Mouse (Mus musculus): ENCODE results near the gene Hebp2. TPM values are rescaled to one million over a fixed set of nuclear protein-coding genes. Genes with fewer than 3 reads are reported as not detected.
A peak's percentile ranks its signal among the peaks of the same experiment; 100 is the strongest.
"Not testable (repeated sequence)": the region's sequence is repeated elsewhere in the genome, so short reads cannot be mapped to it uniquely, and the experiment has no call there.

Hebp2 gene
- 16.5 and 18.8 TPM in 2 replicates for polyA plus RNA-seq (2014; fragmentation: Nextera tagmentation; extraction: Ambion mirVana)

DNA sequence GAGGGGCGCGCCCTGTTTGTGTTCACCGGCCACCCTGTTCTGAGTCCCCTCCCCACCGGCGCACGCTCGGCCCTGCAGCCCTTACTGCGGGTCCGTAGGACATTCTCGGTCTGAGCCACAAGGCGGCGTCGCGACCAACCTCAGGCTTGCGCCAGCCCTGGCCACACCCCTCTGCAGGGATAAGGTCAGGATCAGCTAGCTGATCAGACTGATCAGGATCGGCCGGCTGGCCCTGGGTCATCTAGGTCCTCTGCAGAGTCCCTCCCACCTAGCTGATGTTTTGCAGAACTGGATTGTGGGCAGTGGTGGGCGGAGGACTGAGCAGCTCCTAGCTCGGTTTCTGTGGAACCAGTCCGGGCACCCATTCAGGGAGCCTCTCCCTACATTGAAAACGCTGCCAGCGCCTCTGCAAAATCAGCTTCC, at the start of gene Hebp2:
Gene Hebp2 (minus strand): TSS at position 264 of the 423 bp plus-strand sequence.
- peak within 1 kb of the TSS; percentile 54 for H3K4me3 ChIP-seq (ENCODE audit: low read depth, low read length)
- peak; percentile 94 for ATAC-seq (ENCODE audit: low FRiP score)
- H3K27me3 ChIP-seq (ENCODE audit: control insufficient read depth, insufficient read depth, low read length), result no peaks in the 10 kb centered on the region
- H3K36me3 ChIP-seq (ENCODE audit: control insufficient read depth, insufficient read depth, low read length), result no peaks in the 10 kb centered on the region
- H3K4me1 ChIP-seq (replicated peaks; ENCODE audit: control insufficient read depth, insufficient read depth, low read length), result no peaks in the 10 kb centered on the region
- H3K9ac ChIP-seq (ENCODE audit: low read depth, low read length), result peak within 1 kb of the TSS; percentile 66
- under 1% methylated on average over 22 of the region's 22 CpGs for WGBS
- DNase-seq (ENCODE audit: low spot score), result peak; percentile 91
- peak within 1 kb of the TSS; percentile 83 for H3K4me2 ChIP-seq (replicated peaks; ENCODE audit: low read depth, low read length)
- no peaks in the 10 kb centered on the region for H3K9me3 ChIP-seq (ENCODE audit: control insufficient read depth, low read length)
- H3K27ac ChIP-seq (ENCODE audit: low read depth, low read length), result 0 out of 2 replicates have a peak within 1 kb of the TSS, but pooled peaks have one; percentile 17

DNA sequence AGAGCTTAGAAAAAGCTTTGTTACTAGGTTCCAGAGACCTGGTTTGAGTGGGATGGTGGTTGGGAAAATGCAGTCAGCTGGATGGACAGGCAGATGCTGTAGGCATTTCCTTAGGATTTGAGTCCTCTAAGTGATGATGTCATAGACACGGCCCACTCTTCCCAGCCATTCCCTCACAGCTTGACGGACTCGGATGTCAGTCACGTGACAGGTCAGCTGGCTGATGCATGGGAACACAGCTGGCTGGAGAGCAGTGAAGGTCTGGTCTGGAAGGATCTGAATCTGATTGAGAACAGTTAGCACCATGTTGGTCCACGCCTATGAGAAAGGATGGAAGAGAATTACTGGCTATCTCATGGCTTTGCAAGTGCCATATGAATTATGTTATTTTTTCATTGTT, 43.6 kb upstream of the Hebp2 start:
- Histone ChIP-seq H3K27me3 (ENCODE audit: control insufficient read depth, insufficient read depth, low read length) (no peaks in the 10 kb centered on the region), H3K4me2 (replicated peaks; ENCODE audit: low read depth, low read length) (no peak overlapping the region), H3K4me3 (ENCODE audit: low read depth, low read length) (no peak overlapping the region), H3K36me3 (ENCODE audit: control insufficient read depth, insufficient read depth, low read length) (no peaks in the 10 kb centered on the region), H3K27ac (ENCODE audit: low read depth, low read length) (no peak overlapping the region), H3K9me3 (ENCODE audit: control insufficient read depth, low read length) (no peaks in the 10 kb centered on the region), H3K9ac (ENCODE audit: low read depth, low read length) (no peak overlapping the region), H3K4me1 (replicated peaks; ENCODE audit: control insufficient read depth, insufficient read depth, low read length) (no peaks in the 10 kb centered on the region)
- ATAC-seq (ENCODE audit: low FRiP score) (no peak), DNase-seq (ENCODE audit: low spot score) (no peak)
- 89% methylated on average over 5 of the region's 5 CpGs for WGBS

DNA sequence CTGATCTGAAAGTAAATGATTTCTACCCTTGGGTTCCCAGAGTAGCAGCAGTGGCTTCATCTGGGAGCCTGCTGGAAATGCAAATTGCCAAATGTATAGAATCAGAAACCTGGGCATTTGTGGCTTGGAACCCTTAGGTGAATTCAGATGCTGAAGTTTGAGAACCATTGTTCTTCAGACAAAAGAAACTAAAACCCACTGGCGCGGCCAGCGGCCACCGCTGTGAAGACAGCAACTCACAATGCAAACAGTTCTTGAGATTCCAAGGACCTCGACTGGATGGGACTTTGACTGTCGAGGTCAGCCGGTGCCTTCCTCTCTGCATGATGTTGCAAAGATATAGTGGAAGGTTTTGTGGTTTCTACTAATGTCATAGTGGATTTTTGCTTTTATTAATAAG, 38.3 kb upstream of the Hebp2 start:
- H3K4me2 ChIP-seq (replicated peaks; ENCODE audit: low read depth, low read length), result no peak overlapping the region
- H3K36me3 ChIP-seq (ENCODE audit: control insufficient read depth, insufficient read depth, low read length), result no peaks in the 10 kb centered on the region
- no peaks in the 10 kb centered on the region for H3K9me3 ChIP-seq (ENCODE audit: control insufficient read depth, low read length)
- WGBS, result 10% methylated on average over 7 of the region's 7 CpGs
- H3K4me1 ChIP-seq (replicated peaks; ENCODE audit: control insufficient read depth, insufficient read depth, low read length), result no peaks in the 10 kb centered on the region
- no peak overlapping the region for H3K9ac ChIP-seq (ENCODE audit: low read depth, low read length)
- no peak overlapping the region for H3K27ac ChIP-seq (ENCODE audit: low read depth, low read length)
- DNase-seq (ENCODE audit: low spot score) (peak; percentile 14), ATAC-seq (ENCODE audit: low FRiP score) (no peak)
- H3K4me3 ChIP-seq (ENCODE audit: low read depth, low read length), result no peak overlapping the region
- no peaks in the 10 kb centered on the region for H3K27me3 ChIP-seq (ENCODE audit: control insufficient read depth, insufficient read depth, low read length)

- Histone ChIP-seq H3K9me3 (ENCODE audit: control insufficient read depth, low read length) (no peaks in the 10 kb centered on the region), H3K27ac (ENCODE audit: low read depth, low read length) (no peak overlapping the region), H3K4me1 (replicated peaks; ENCODE audit: control insufficient read depth, insufficient read depth, low read length) (no peaks in the 10 kb centered on the region), H3K36me3 (ENCODE audit: control insufficient read depth, insufficient read depth, low read length) (no peaks in the 10 kb centered on the region), H3K27me3 (ENCODE audit: control insufficient read depth, insufficient read depth, low read length) (no peaks in the 10 kb centered on the region), H3K4me3 (ENCODE audit: low read depth, low read length) (no peak overlapping the region), H3K9ac (ENCODE audit: low read depth, low read length) (no peak overlapping the region), H3K4me2 (replicated peaks; ENCODE audit: low read depth, low read length) (no peak overlapping the region)
- 58% methylated on average over 2 of the region's 2 CpGs for WGBS
- DNase-seq (ENCODE audit: low spot score), result no peak
- ATAC-seq (ENCODE audit: low FRiP score), result no peak
Observed at GRCm38 (mm10) chr10:18572581-18572980, 26.7 kb upstream of the Hebp2 start.

- Histone ChIP-seq H3K36me3 (ENCODE audit: control insufficient read depth, insufficient read depth, low read length) (no peaks in the 10 kb centered on the region), H3K9ac (ENCODE audit: low read depth, low read length) (no peak overlapping the region), H3K4me2 (replicated peaks; ENCODE audit: low read depth, low read length) (no peak overlapping the region), H3K27ac (ENCODE audit: low read depth, low read length) (no peak overlapping the region), H3K4me3 (ENCODE audit: low read depth, low read length) (no peak overlapping the region), H3K9me3 (ENCODE audit: control insufficient read depth, low read length) (no peaks in the 10 kb centered on the region), H3K27me3 (ENCODE audit: control insufficient read depth, insufficient read depth, low read length) (no peaks in the 10 kb centered on the region), H3K4me1 (replicated peaks; ENCODE audit: control insufficient read depth, insufficient read depth, low read length) (no peaks in the 10 kb centered on the region)
- 12% methylated on average over 4 of the region's 4 CpGs for WGBS
- DNase-seq (ENCODE audit: low spot score), result peak; percentile 69
- ATAC-seq (ENCODE audit: low FRiP score), result no peak
Observed at GRCm38 (mm10) chr10:18562940-18563339, 17.1 kb upstream of the Hebp2 start.

GRCm38 (mm10) chr10:18561445-18561844, 15.6 kb upstream of the Hebp2 start:
- Histone ChIP-seq H3K36me3 (ENCODE audit: control insufficient read depth, insufficient read depth, low read length) (no peaks in the 10 kb centered on the region), H3K27ac (ENCODE audit: low read depth, low read length) (no peak overlapping the region), H3K4me1 (replicated peaks; ENCODE audit: control insufficient read depth, insufficient read depth, low read length) (no peaks in the 10 kb centered on the region), H3K4me3 (ENCODE audit: low read depth, low read length) (no peak overlapping the region), H3K9ac (ENCODE audit: low read depth, low read length) (no peak overlapping the region), H3K4me2 (replicated peaks; ENCODE audit: low read depth, low read length) (no peak overlapping the region), H3K9me3 (ENCODE audit: control insufficient read depth, low read length) (no peaks in the 10 kb centered on the region), H3K27me3 (ENCODE audit: control insufficient read depth, insufficient read depth, low read length) (no peaks in the 10 kb centered on the region)
- whole genome bisulfite sequencing, result 54% methylated on average over 5 of the region's 5 CpGs
- no peak for ATAC-seq (ENCODE audit: low FRiP score)
- no peak for DNase-seq (ENCODE audit: low spot score)

GRCm38 (mm10) chr10:18559076-18559475, 13.2 kb upstream of the Hebp2 start:
- not testable (repeated sequence) for H3K9ac ChIP-seq (ENCODE audit: low read depth, low read length); ATAC-seq (ENCODE audit: low FRiP score); DNase-seq (ENCODE audit: low spot score); H3K4me2 ChIP-seq (replicated peaks; ENCODE audit: low read depth, low read length); H3K4me1 ChIP-seq (replicated peaks; ENCODE audit: control insufficient read depth, insufficient read depth, low read length); H3K4me3 ChIP-seq (ENCODE audit: low read depth, low read length); H3K27ac ChIP-seq (ENCODE audit: low read depth, low read length); H3K9me3 ChIP-seq (ENCODE audit: control insufficient read depth, low read length); H3K27me3 ChIP-seq (ENCODE audit: control insufficient read depth, insufficient read depth, low read length); H3K36me3 ChIP-seq (ENCODE audit: control insufficient read depth, insufficient read depth, low read length)
- WGBS, result 85% methylated on average over 9 of the region's 9 CpGs

GRCm38 (mm10) chr10:18549321-18550216, 3.7 kb upstream of the Hebp2 start:
- Histone ChIP-seq H3K9me3 (ENCODE audit: control insufficient read depth, low read length) (no peaks in the 10 kb centered on the region), H3K36me3 (ENCODE audit: control insufficient read depth, insufficient read depth, low read length) (no peaks in the 10 kb centered on the region), H3K27me3 (ENCODE audit: control insufficient read depth, insufficient read depth, low read length) (no peaks in the 10 kb centered on the region), H3K4me3 (ENCODE audit: low read depth, low read length) (peak overlapping the region; percentile 32), H3K27ac (ENCODE audit: low read depth, low read length) (no peak overlapping the region), H3K9ac (ENCODE audit: low read depth, low read length) (peak overlapping the region; percentile 40; the same call in 1 of the 2 replicates), H3K4me1 (replicated peaks; ENCODE audit: control insufficient read depth, insufficient read depth, low read length) (no peaks in the 10 kb centered on the region), H3K4me2 (replicated peaks; ENCODE audit: low read depth, low read length) (peak overlapping the region; percentile 75)
- 3% methylated on average over 35 of the region's 35 CpGs for WGBS
- peak; percentile 68 for DNase-seq (ENCODE audit: low spot score)
- ATAC-seq (ENCODE audit: low FRiP score), result peak; percentile 53

DNA sequence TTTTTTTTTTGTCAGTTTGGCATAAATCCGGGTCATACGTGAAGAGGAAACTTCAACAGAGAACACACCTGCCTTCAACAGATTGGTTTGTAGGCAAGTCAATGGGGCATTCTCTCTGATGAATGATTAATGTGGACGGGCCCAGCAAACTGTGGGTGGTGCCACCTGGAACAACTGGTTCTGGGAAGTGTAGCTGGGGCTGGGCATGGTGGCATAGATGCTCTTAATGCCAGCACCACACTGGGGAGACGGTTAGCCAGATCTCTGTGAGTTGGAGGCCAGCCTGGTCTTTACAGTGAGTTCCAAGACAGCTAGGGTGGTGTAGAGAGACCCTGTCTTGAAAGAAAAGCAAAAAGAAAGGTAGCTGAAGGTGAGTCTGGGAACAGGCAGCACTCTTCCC, 1.5 kb upstream of the Hebp2 start:
- Histone ChIP-seq H3K36me3 (ENCODE audit: control insufficient read depth, insufficient read depth, low read length) (no peaks in the 10 kb centered on the region), H3K27ac (ENCODE audit: low read depth, low read length) (no peak overlapping the region), H3K4me1 (replicated peaks; ENCODE audit: control insufficient read depth, insufficient read depth, low read length) (no peaks in the 10 kb centered on the region), H3K27me3 (ENCODE audit: control insufficient read depth, insufficient read depth, low read length) (no peaks in the 10 kb centered on the region), H3K9me3 (ENCODE audit: control insufficient read depth, low read length) (no peaks in the 10 kb centered on the region), H3K9ac (ENCODE audit: low read depth, low read length) (no peak overlapping the region), H3K4me3 (ENCODE audit: low read depth, low read length) (no peak overlapping the region), H3K4me2 (replicated peaks; ENCODE audit: low read depth, low read length) (no peak overlapping the region)
- 85% methylated on average over 4 of the region's 4 CpGs for WGBS
- DNase-seq (ENCODE audit: low spot score) (no peak), ATAC-seq (ENCODE audit: low FRiP score) (no peak)
